Mouse (Mus musculus): Measurements from ENCODE around the gene Tmem258. TPM values are rescaled to one million over a fixed set of nuclear protein-coding genes. Genes with fewer than 3 reads are reported as not detected.

Gene Tmem258
- polyA plus RNA-seq, 1 experiment = 63.9 TPM

DNA sequence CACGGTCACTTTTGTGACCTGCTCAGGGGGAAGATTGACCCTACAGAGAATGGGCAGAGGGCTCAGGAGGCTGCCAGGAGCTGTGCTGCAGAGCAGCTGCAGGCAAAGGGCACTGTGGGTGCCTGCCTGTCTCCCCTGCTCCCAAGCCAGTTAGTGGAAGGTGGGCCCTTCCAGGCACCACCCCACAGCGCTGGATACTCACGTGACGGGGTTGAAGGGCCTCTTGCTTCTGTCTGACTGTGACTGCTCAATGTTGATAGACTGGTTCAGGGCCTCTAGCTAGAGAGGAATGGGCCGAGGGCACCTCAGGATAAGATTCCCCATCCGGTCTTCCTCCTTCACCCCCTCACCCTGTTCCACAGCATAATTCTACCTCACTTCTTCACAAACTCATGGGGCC is 15.8 kb downstream of the Tmem258 start:
- DNase-seq (ENCODE audit: extremely low spot score in 1 of 2, low spot score in 1 of 2) = no peak

DNA sequence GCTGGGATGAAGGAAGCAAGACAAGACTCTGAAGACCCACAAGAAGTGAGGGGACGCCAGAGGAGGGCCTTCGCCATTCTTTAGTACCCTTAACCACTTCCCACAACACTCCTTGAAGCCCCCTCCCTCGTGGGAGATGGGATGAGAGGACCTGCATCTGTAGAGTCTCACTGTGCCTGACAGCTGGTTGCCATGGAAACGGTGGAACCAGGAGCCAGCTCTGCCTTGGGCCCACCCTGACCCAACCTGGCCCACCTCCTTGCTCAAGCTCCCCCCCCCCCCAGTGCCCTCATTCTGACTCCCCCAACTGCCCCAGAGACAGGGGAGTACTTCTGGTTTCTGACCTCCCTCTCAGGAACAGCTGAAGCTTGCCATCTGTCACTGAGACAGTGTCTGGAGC is 17.8 kb downstream of the Tmem258 start:
- DNase-seq (ENCODE audit: extremely low spot score in 1 of 2, low spot score in 1 of 2) = no peak

DNA sequence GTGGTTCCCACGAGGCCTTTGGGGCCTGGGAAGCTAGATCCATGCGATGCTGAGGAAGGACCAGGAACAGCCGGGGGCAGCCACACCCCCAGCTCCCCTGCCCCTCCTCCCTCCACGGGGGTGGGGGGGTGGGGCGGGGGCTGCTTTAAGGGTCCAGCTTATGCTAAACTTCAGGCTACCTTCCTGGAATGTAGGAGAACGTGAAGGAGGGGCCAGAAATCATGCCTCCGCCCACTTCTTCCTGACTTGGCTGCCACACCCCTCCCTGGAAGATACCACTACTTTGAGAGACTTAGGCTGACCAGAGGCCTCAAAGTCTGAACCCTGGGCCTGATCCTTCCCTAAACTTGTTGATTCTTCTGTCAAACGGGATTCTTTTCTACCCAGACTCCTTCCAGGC is 18.8 kb downstream of the Tmem258 start:
- DNase-seq (ENCODE audit: extremely low spot score in 1 of 2, low spot score in 1 of 2) = no peak

DNA sequence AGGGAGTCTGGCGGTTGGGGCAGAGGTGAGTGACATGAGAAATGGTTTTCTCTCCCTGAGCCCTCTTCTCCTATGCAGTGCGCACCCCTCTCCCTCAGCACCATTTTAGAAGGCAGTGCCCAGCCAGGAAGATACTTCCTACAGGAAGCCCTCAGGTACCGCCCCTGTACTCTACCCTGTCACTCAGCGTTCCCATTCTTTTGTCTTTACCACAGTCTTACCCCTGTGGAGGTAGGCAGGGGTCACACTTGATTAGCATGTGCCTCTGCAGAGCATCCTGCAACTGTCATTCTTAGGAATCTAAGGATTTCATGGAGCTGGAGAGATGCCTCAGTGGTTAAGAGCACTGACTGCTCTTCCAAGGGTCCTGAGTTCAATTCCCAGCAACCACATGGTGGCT is 19.7 kb downstream of the Tmem258 start:
- DNase-seq (ENCODE audit: extremely low spot score in 1 of 2, low spot score in 1 of 2) = no peak

DNA sequence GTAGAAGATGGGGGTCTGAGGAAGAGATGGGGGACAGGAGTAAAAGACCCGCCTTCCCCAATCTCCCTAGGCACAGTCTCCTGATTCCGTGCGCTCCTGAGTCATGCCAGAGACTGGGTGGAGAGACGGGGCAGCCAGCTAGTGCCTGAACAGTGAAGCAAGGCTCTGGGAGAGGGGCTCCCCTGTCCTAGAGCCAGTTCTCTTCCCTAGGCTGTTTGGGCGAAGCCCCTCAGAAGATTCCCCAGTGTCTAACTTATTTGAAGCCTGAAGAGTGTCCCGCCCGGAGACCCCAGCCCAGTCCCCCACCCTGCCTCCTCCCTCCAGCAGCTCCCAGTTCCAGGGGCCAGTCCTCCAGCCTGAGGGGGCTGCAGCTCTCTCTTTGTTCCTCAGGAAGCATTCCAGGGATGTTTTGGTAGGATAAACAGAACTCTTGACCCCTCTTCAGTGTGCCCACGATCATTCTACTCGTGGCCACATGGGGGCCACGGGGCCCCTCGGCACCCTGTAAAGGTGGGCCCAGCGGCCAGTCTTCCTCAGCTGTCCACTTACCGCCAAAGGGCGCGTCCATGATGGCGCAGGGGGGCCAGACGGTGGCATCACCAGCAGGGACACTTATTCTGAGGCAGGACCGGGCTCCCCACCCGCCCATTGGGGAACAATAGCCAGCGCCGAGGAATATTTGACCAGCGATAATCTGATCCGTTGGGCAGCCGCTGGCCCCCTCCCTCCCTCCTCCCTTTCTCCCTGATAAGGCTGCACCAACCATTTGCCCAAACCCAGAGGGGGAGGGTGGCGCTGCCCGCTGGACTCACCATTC is 21.0 kb downstream of the Tmem258 start:
- no peak for DNase-seq (ENCODE audit: extremely low spot score in 1 of 2, low spot score in 1 of 2)

DNA sequence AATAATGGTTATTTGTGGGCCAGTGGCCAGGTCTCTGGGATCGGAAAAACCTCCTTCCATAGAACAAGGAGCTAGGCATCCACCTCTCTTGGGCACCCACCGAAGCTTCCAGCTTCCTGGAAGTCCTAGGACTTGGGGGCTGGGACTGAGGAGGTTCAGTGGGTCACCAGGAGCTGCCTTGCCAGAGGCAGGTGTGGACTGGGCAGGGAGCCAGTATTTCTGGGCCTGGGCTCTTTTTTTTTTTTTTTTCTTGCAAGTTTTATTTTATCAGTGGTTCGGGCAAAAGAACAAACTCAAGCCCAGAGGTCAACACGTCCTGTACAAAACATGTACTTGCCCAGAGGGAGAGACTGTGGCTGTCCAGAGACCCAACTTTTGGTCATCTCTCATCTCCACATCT is 22.0 kb downstream of the Tmem258 start:
- no peak for DNase-seq (ENCODE audit: extremely low spot score in 1 of 2, low spot score in 1 of 2)

DNA sequence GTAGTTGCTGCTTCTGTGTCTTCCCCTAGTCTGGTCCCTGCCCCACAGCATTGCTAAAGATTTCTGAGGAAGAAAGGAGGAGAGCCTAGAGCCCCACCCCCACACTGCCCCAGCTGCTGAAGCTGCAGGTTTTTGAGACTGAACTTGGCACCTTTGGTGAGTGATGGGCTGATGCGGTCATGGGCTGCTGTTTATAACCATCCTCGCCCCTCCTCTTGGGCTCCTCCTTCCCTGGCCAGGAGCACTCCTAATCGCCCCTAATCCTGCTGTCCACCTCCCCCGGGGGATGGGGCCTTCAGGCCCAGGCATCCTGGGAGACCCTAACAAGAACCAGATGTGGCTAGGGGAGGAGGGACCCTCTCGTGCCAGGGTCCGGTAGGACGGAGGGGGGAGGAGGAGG is 27.2 kb downstream of the Tmem258 start:
- no peak for DNase-seq (ENCODE audit: extremely low spot score in 1 of 2, low spot score in 1 of 2)

DNA sequence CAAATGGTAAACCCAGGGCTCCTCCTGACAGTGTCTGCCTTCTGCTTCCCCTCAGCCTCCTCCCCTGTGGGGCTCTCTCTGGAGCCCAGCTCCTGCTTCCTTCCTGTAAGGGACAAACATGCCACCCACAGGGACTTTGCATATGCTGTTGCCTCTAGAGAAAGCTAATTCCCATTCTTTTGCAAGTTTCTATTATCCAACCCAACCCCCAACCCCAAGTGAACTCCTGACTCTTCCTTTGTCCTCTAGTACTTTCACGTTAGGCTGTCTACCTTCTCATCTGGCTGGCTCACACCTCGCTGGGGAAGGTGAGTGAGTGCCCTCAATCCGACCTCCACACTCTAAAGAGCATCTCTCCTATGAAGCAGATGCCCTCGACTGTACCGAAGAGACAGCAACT is 28.1 kb downstream of the Tmem258 start:
- DNase-seq (ENCODE audit: extremely low spot score in 1 of 2, low spot score in 1 of 2) = no peak

DNA sequence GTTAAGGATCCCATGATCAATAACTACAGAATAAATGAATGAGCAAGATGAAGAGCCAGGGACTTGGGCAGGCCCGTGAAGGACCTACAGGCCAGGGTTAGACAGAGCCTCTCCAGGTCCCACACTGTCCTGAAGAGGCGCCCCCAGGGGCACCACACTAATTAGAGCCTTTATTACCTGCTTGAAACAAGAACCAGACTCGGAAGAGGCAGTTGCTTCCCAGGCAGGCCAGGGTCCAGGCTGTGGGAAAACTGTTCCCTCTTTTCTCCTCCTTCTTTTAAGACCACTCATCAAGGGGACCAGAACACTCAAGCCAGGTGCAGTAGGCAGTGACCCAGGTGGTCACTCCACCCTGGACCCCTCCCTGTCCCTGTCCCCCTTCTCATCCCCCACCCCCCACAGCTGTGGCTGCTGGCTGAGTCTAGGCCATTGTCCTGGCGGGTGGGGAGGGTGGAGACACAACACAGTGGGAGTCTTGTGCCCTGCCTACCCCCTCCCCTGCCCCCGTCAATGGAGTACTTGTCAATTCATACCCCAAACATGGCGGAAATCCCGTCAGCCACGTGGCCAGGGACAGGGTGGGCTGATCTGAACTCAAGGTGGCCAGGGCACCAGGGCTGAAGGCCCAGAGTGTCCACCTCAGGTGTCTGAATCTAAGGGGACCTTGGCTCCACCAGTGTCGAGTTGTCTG is 28.7 kb downstream of the Tmem258 start:
- DNase-seq (ENCODE audit: extremely low spot score in 1 of 2, low spot score in 1 of 2) = peak in 1 of 2 experiments; percentile 35

DNA sequence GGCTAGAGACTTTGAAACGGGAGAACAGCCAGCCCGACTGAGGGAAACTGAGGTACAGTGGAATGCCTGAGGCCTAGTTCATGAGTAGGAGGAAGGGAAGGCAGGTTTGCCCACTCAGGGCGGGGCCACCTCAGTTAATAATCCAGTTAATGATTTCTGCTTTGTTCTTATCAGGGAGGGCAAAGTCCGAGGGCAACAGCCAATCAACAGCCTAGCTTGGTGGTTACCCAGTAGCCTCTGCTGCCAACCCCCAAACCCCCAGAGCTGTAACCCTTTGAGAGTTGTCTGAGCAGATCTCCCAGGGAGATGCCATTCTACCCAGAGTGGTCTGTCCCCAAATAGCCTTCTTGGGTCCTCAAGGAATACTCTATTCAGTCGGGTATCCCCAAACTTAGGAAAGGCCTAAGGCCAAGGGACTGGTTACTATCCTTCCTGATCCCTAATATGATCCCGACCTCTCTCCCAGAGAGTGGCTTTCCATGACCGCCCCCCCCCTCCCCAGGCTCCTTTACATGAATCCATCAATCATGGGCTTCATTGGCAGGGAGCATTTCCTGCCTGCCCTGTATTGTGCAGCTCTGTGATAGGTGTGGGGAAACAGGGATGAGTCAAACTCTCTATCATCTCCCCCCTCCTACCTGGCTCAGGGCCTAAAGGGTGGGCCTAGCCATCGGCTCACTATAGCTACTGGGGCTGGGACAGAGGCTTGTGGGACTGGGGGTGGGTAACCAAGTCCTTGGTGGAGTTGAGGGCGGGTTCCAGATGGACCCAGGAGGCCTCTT is 32.2 kb downstream of the Tmem258 start:
- DNase-seq (ENCODE audit: extremely low spot score in 1 of 2, low spot score in 1 of 2) = no peak

DNA sequence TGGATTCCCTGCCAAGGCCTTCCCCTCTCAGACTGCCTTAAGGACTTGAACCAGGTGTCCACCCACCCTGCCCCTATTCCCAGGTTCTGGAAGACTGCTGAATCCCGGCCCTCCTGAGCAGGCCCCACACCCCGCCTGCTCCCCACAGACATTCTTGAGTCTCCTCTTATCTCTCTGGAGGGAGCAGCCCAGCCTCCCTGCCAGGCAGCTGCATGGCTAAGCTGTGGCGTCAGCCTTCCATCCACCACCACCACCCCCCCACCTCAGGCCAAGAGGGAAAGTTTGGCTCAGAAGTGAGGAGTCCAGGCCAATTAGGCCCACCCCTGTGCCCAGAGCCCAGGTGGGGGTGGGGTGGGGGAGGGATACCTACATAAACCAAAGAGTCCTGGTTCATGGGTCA is 34.7 kb downstream of the Tmem258 start:
- no peak for DNase-seq (ENCODE audit: extremely low spot score in 1 of 2, low spot score in 1 of 2)

DNA sequence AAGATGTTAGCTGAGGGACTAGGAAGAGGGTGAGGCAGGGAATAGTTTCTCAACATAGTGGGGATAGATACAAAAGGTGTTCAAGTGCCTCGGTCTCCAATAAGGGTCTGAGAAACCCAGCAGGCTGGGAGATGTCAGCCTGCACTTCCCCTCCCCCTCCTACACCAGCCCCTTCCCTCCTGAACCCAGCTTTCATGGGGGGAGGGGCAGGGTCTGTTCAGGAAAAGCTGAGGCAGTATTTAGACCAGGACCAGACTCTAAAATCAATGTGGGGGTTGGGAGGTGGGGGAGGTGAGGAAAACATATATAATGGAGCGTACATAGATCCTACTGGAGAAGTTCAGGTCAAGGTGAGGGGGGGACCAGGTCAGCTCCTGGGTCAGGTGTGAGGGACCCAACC is 35.6 kb downstream of the Tmem258 start:
- DNase-seq (ENCODE audit: extremely low spot score in 1 of 2, low spot score in 1 of 2) = no peak

DNA sequence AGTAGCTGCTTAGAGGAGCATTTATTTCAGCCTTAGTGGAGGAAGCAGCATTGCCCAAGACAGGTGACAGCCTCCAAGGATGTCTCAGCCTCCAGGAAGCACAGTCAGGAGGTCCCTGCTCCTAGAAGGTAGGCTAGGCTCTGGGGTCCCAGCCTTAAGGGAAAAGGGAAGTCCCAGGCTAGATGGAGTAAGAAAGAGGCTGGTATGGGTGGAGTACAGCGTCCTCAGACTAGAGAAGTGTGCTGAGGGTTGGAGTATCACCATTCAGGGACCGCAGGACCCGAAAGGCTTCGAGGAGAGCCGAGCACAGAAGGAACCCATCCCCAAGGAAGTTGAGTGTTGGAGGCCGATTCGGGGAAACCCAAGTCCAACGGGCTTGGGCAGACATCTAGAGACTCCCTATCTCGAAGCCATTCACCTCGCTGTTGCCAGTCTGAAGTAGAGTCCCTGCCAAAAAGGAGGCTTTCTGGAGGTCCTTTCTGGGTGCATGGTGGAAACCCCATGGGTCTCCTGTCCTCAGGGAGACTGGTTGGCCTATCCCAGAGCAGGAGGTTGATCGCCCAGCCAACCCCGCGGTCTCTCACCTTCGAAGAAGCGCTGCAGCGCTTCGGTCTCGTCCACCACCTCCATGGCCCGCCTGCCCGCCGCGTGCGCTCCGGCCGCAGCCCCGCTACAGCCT is 36.3 kb downstream of the Tmem258 start:
- DNase-seq (ENCODE audit: extremely low spot score in 1 of 2, low spot score in 1 of 2) = no peak

DNA sequence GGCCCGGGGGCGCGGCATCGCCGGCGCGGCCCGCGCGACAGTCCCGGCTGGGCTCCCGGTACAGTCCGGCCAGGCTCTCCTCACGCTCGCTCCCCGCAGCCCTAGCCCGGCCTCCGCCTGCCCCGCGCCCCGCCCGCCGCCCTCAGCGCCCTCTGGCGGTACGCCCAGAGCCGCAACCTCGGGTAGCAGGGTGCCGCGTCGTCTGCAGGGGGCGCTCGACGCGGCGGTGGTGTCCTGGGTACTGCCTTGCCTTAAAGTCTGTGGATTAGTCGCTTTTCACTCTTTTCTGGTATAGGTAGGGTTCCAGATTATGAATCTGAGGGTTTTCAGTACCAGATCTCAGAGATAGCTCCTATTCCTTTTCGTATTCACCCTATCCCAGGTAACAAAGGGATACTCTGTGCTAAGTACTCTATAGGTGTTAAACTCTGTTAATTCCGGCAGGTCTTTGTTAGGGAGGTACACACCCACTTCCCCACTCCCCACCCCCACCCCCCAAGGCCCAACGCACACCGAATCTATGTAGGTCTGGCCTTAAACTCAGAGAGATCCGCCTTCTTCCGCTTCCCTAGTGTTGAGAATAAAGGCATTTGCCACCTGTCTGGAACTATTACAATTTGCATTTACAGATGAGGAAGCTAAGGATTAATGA is 37.0 kb downstream of the Tmem258 start, which contains the start of gene Myrf:
Myrf (minus strand) TSS at position 95 of the 652 bp plus-strand sequence.
- peak in 1 of 2 experiments; percentile 77 for DNase-seq (ENCODE audit: extremely low spot score in 1 of 2, low spot score in 1 of 2)

DNA sequence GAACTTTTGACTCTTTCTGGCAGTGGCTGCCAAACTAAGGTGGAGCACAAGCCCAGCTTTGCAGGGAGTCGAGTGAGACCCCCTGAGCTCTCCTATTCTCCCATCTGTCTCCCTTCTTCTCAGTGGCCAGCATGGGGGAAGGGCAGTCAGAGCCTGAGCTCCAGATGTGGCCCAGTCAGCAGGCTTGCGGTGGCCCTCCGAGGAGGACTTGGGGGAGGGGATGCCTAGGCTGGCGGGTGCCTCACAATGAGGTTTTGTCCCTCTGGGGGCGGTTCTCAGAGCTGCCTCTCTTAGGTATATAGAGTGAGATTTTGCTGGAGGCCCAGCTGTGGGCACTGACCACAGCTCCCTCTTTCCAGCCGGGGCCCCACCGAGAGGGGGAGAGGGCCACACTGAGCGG is 39.1 kb downstream of the Tmem258 start:
- no peak for DNase-seq (ENCODE audit: extremely low spot score in 1 of 2, low spot score in 1 of 2)

DNA sequence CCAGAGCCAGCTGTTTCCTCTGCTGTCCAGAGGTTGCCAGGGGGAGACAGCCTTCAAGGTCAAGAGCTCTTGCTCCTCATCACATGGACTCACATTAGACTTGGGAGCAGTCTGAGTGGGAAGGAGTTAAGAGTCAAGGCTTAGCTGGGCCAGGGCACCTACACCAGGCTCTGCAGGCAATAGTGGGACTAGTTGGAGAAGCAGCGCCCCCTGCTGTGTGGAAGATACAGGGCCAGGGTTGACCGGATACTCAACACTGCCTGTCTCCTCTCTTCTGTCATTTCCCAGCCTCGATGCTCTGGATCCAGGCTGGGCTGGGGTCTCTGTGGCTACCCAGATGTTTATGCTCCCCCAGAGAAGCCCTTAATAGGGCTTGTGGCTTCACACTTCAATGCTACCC is 40.4 kb downstream of the Tmem258 start:
- DNase-seq (ENCODE audit: extremely low spot score in 1 of 2, low spot score in 1 of 2) = peak in 1 of 2 experiments; percentile 76

DNA sequence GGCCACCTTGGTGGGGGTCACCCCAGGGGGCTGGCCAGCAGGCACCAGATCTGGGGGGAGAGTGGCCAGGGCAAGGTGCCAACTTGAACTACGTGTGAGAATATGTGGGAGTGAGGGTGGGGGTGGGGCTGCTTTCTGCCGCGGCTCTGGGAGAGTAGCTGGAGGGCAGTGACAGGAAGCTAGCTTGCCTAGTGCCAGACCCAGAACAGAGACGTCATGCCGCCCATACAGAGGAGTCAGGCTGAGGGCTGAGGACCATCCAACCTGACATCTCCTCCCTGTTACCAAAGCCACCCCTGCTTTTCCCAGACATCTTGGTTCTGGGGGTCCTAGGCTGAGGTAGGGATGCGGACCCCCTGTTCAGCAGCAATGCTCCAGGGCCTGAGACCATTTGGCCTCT is 43.4 kb downstream of the Tmem258 start:
- no peak for DNase-seq (ENCODE audit: extremely low spot score in 1 of 2, low spot score in 1 of 2)

DNA sequence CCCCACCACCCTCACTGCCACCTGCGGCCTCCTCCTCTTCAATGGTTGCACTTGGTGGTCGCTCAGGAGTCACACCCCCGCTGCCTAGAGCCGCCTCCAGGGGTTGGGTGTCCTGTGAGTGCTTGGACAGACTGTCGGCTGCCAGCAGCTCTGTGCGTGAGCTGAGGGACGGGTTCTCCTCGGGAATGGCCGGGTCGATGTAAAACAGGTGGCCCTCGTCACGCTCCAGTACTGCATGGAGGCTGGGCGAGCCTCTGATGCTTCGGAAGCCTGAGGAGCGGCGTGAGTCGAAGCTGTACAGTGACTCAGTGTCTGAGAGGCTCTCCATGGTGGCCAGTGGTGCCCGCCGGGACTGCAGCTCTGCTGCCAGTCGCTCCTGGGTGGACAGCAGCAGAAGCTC is 44.3 kb downstream of the Tmem258 start:
- DNase-seq (ENCODE audit: extremely low spot score in 1 of 2, low spot score in 1 of 2) = no peak
